Mouse (Mus musculus) midbrain, postnatal 0 days (tissue): Measurements from ENCODE around the gene Ptcd2. TPM values are rescaled to one million over a fixed set of nuclear protein-coding genes. Genes with fewer than 3 reads are reported as not detected.
A peak's percentile ranks its signal among the peaks of the same experiment; 100 is the strongest.

Source experiments
- ATAC-seq: fragments of 200-750 bp; cut with Nextera tagmentation; 2 replicates; pipeline ENCODE4 v1.8.0; 2017; ENCODE audit warnings: moderate number of reproducible peaks, mild to moderate bottlenecking, moderate TSS enrichment, moderate library complexity; ENCODE audit not compliant: low FRiP score
- DNase-seq: peaks from one replicate; pipeline ENCODE4 v3.0.0-alpha.2; 2015; ENCODE audit warnings: low spot score
- H3K27ac ChIP-seq: fragments of 300-500 bp; sonication (generic); 2 replicates; pipeline ENCODE4 v1.5.1; 2014; ENCODE audit warnings: low read depth, mild to moderate bottlenecking, low read length, mixed read lengths
- H3K27me3 ChIP-seq: fragments of 300-500 bp; sonication (generic); 2 replicates; pipeline ENCODE4 v1.6.1; 2014; ENCODE audit warnings: low read length, control low read depth, mixed read lengths; ENCODE audit not compliant: insufficient read depth
- H3K36me3 ChIP-seq: fragments of 300-500 bp; sonication (generic); 2 replicates; pipeline ENCODE4 v1.6.1; 2014; ENCODE audit warnings: low read length, control low read depth, mixed read lengths; ENCODE audit not compliant: insufficient read depth
- H3K4me1 ChIP-seq: fragments of 300-500 bp; sonication (generic); 2 replicates; pipeline ENCODE4 v1.6.1; 2014; ENCODE audit warnings: mild to moderate bottlenecking, control low read depth, antibody characterized with exemption, low read length, mixed read lengths; ENCODE audit not compliant: insufficient read depth
- H3K4me2 ChIP-seq: fragments of 300-500 bp; sonication (generic); 2 replicates; pipeline ENCODE4 v1.6.1; 2014; ENCODE audit warnings: low read depth, mild to moderate bottlenecking, low read length, mixed read lengths; ENCODE audit not compliant: poor library complexity, severe bottlenecking
- H3K4me3 ChIP-seq: fragments of 300-500 bp; sonication (generic); 2 replicates; pipeline ENCODE4 v1.5.1; 2014; ENCODE audit warnings: low read depth, mild to moderate bottlenecking, low read length, moderate library complexity
- H3K9ac ChIP-seq: fragments of 300-500 bp; sonication (generic); replicated peaks from 2 replicates; pipeline ENCODE4 v1.6.1; 2014; ENCODE audit warnings: mild to moderate bottlenecking, low read length, moderate library complexity, mixed read lengths; ENCODE audit not compliant: poor library complexity, severe bottlenecking
- H3K9me3 ChIP-seq: fragments of 300-500 bp; sonication (generic); 2 replicates; pipeline ENCODE4 v1.6.1; 2016; ENCODE audit warnings: low read length, control low read depth
- CTCF ChIP-seq: IDR thresholded peaks from 2 replicates; pipeline ENCODE4 v1.5.1; 2016; ENCODE audit warnings: antibody characterized with exemption, mild to moderate bottlenecking
- WGBS: fragments of 180-500 bp; shearing (Covaris S2); extraction: QIAGEN DNeasy Blood & Tissue Kit; methylation state at CpG from one replicate; pipeline ENCODE4 v1.1.7; 2014; 5-methylcytosine and 5-hydroxymethylcytosine counted together
- polyA plus RNA-seq: library from polyadenylated mRNA; unstranded; fragments of >200 nt; fragmentation: Nextera tagmentation; extraction: Ambion mirVana; gene quantifications from 2 replicates; pipeline ENCODE4 v1.2.1, GENCODE M21; 2015
- total RNA-seq: library from RNA; depleted of rRNA; stranded (reverse); fragments of >200 nt; gene quantifications from 2 replicates; pipeline ENCODE4 v1.2.3, GENCODE M21; 2014

Ptcd2 gene
- total and polyA plus RNA-seq, 2 experiments from 2014 or later = 41.8 to 51.5 TPM

DNA sequence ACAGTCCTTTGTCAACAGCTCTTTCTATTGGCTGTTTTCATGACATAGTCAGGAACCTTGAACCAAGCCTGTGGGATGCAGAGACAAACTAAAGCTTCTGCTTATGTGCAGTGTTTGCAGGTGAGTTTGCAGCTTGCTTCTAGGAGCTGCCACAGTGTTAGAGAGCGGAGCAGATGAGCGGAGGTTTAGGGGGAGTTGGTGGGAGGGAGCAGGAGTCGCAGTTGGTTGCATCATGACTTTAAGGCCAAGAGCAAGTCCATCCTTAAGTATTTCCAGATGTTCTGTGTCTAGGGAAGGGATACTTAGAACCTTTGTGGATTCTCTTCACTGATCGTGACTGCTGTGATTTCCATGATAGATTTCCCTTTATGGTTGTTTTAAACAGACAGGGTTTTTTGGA, 29.7 kb upstream of the Ptcd2 start:
- H3K9ac ChIP-seq = no peak overlapping the region
- H3K4me1 ChIP-seq = no peaks in the 10 kb centered on the region
- no peak for ATAC-seq
- H3K27me3 ChIP-seq = no peaks in the 10 kb centered on the region
- no peak overlapping the region for H3K4me2 ChIP-seq
- 91% methylated on average over 4 of the region's 4 CpGs for WGBS
- H3K36me3 ChIP-seq = no peaks in the 10 kb centered on the region
- no peak overlapping the region for H3K27ac ChIP-seq
- no peak overlapping the region for H3K4me3 ChIP-seq
- no peaks in the 10 kb centered on the region for H3K9me3 ChIP-seq
- DNase-seq = no peak
- TF ChIP-seq CTCF = no peak

DNA sequence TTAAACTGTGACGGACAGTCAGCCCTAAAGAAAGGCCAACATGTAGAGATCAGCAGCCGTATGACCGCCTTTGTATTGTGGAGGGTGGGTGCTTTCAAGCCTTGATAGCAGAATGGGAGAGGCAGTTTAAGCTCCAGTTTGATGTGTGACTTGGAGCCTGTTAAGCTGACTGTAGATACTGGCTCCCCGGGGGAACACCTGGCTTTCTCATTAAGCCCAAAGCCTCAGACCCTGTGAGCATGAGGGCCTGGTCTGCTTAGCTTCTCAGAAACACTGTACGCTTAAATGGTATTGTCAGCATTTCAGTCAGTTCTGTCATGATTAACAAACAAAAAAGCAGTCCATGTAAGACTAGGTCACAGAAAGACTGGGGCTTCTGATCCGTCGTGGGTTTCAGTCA, 29.2 kb upstream of the Ptcd2 start:
- H3K27me3 ChIP-seq = no peaks in the 10 kb centered on the region
- 73% methylated on average over 7 of the region's 7 CpGs for WGBS
- ATAC-seq = no peak
- no peak overlapping the region for H3K4me3 ChIP-seq
- no peak overlapping the region for H3K9ac ChIP-seq
- no peak for TF ChIP-seq CTCF
- no peak for DNase-seq
- no peak overlapping the region for H3K27ac ChIP-seq
- H3K9me3 ChIP-seq = no peaks in the 10 kb centered on the region
- no peaks in the 10 kb centered on the region for H3K36me3 ChIP-seq
- H3K4me2 ChIP-seq = no peak overlapping the region
- H3K4me1 ChIP-seq = no peaks in the 10 kb centered on the region

DNA sequence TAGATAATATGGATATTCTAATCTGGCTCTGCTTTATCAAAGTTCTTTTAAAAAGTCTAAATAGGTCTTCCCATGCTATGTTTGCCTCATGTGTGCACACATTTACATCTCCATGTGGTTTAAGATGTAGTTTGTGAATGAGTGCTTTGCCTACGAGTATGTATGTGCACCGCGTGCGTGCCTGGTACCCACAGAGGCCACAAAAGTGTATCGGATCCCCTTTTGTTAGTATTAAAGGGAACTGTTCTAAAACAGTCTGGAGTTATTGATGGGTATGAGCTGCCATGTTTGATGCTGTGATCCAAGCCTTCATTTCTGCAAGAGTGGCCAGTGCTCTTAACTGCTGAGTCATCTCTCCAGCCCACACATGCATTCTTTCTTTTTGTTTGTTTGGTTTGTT, 26.8 kb upstream of the Ptcd2 start:
- H3K4me2 ChIP-seq = no peak overlapping the region
- TF ChIP-seq CTCF = no peak
- no peaks in the 10 kb centered on the region for H3K36me3 ChIP-seq
- H3K9me3 ChIP-seq = no peaks in the 10 kb centered on the region
- 97% methylated on average over 5 of the region's 5 CpGs for WGBS
- no peak for DNase-seq
- ATAC-seq = no peak
- no peak overlapping the region for H3K4me3 ChIP-seq
- H3K27ac ChIP-seq = no peak overlapping the region
- no peaks in the 10 kb centered on the region for H3K4me1 ChIP-seq
- no peak overlapping the region for H3K9ac ChIP-seq
- no peaks in the 10 kb centered on the region for H3K27me3 ChIP-seq

DNA sequence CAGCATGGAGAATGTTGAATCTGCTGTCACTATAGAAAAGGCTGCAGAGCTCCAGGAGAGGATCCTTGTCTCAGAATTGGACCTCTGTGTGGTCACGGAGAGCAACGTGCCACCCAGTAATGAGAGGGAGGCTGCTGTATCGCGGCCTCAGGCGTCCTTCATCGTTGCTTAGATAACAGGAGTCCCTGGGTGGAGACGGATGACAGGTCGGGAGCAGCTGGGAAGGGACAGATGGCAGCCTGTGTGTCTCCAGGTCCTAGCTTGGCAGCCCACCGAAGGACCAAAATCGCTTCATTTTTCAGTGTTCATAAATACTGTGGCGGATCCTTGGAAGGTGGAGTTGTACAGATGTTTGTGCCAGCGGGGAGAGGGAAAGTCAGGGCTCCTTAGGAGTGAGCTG, 24.6 kb upstream of the Ptcd2 start:
- H3K4me2 ChIP-seq = no peak overlapping the region
- no peak for ATAC-seq
- no peaks in the 10 kb centered on the region for H3K4me1 ChIP-seq
- H3K9me3 ChIP-seq = no peaks in the 10 kb centered on the region
- peak; percentile 66 for DNase-seq
- peaks cover 3% of the 10 kb centered on the region; the same call in 1 of the 2 replicates for H3K36me3 ChIP-seq
- no peak overlapping the region for H3K27ac ChIP-seq
- TF ChIP-seq CTCF = no peak
- H3K27me3 ChIP-seq = no peaks in the 10 kb centered on the region
- no peak overlapping the region for H3K9ac ChIP-seq
- WGBS = 75% methylated on average over 12 of the region's 12 CpGs
- no peak overlapping the region for H3K4me3 ChIP-seq

DNA sequence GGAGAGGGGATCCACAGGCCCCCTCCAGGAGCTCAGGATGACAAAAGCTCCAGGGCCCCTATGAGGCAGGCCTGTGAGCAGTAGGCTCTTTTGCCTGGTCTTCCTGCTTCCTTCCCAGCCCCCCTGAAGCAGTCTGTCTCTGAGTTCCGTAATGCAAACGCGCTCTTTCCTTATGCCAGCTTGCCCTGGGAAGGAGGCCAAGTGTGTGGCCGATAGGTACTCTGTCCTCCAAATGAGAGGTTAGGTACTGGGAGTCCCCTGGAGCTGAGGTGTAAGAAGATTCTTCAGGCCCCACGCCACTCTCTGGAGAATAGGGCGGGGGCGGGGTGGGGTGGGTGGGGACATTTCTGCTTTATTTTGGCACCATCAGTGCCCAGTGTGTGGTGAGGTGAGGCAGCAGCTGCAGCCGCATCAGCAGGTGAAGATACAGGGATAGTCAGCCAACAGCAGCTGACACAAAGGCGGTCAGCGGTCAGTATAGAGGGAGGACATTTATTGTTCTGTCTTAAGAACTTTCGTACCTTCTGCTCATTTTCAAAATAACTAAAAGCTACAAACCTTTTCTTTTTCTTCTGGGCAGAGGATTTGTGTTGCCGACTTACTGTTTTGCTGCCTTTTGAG, 23.2 kb upstream of the Ptcd2 start:
- no peak for TF ChIP-seq CTCF
- no peak overlapping the region for H3K4me3 ChIP-seq
- 86% methylated on average over 12 of the region's 12 CpGs for whole genome bisulfite sequencing
- no peak overlapping the region for H3K27ac ChIP-seq
- DNase-seq = no peak
- no peak overlapping the region for H3K4me2 ChIP-seq
- no peaks in the 10 kb centered on the region for H3K9me3 ChIP-seq
- H3K9ac ChIP-seq = no peak overlapping the region
- no peak for ATAC-seq
- no peaks in the 10 kb centered on the region for H3K4me1 ChIP-seq
- no peaks in the 10 kb centered on the region for H3K27me3 ChIP-seq
- peaks cover 10% of the 10 kb centered on the region; the same call in 1 of the 2 replicates for H3K36me3 ChIP-seq

DNA sequence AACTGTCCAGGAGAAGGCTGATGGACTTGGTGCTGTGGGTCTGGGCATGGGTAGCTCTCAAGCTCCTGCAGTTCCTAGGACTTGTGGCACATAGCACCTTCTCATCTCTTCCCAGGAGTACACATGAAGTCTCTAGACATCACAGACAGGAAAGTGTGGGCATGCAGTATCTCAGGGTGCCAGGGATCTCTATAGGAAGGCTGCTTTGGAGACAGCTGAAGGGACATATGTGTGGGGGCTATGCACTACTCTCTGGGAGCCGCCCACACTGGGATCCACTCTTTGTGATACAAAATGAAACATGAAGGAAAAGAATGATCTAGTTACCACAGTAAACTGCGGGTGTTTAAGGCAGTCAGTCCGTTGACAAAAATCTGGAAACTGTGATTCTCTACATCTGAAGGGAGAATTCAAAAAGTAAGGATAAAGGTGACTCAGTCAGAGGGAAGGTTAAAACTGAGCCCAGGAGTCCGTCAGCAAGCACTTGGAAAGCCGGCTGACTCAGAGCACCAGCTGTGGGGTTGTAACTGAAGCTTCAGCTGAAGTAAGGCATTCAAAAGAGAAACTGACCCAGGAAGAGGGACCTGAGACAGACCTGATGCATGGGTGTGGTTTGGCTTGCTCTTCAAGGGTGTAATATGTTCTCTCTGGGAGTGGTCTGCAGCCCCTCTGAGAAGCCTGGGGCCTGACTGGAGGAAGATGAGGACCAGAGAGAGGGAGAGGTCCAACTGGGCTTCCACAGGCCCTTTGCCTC, 22.1 kb upstream of the Ptcd2 start:
- ATAC-seq (no peak), DNase-seq (no peak)
- no peak for TF ChIP-seq CTCF
- Histone ChIP-seq H3K4me2 (no peak overlapping the region), H3K36me3 (peaks cover 10% of the 10 kb centered on the region; the same call in 1 of the 2 replicates), H3K27me3 (no peaks in the 10 kb centered on the region), H3K9me3 (no peaks in the 10 kb centered on the region), H3K4me1 (no peaks in the 10 kb centered on the region), H3K9ac (no peak overlapping the region), H3K4me3 (no peak overlapping the region), H3K27ac (no peak overlapping the region)
- 91% methylated on average over 5 of the region's 5 CpGs for WGBS
